Mouse (Mus musculus): Measurements from ENCODE around the gene Rpl10-ps3.
A peak's percentile ranks its signal among the peaks of the same experiment; 100 is the strongest.

The Rpl10-ps3 gene

DNA sequence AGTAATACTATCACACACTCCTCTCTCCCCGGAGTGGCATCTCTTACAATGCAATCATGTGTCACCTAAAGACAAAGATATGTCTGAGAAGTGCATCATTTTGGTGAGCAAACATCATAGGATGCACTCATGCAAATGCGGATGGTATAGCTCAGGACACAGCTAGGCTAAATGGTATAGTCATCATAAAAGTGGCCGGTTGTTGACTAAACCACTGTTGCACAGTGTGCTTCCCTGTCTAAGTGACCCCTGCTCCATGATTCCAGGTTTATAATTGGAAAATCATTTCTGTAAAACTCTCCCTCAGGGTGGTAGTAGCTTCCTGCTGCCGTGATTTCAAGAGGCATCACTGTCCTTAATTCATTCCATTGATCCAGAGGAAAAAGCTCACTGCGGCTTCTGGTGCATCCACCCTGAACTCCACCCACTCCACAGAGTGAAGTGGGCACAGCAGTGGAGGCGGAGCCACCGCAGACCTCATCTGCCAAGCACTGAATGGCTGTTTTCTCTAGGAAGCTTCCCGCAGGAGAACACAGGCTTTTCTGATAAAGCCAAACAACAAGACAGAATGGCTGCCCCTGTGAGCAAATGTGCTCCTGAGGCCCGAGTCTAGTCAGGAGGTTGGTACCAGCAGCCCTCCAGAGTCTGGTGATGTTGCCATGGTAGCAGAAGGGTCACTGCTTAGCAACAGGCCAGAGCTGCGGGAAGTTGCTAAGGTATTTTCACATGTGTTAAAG, 38.9 kb downstream of the Rpl10-ps3 start:
- DNase-seq, result no peak

DNA sequence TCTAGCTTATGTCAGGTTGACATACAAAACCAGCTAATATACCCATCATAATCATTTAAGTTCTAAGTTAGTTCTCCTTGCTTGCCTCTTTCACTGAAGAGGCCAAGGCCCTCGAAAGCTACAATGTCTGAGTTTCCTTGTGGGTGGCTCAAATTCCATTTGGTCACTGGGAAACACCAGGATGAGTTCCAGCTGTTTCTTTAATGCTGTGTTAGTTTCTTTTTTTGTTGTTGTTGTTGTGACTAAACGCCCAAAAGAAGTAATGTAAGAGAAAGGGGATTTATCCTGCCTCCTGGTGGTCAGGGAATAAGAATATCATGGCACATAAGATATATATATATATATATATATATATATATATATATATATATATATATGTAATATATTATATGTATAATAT, 39.7 kb downstream of the Rpl10-ps3 start:
- DNase-seq, result no peak

DNA sequence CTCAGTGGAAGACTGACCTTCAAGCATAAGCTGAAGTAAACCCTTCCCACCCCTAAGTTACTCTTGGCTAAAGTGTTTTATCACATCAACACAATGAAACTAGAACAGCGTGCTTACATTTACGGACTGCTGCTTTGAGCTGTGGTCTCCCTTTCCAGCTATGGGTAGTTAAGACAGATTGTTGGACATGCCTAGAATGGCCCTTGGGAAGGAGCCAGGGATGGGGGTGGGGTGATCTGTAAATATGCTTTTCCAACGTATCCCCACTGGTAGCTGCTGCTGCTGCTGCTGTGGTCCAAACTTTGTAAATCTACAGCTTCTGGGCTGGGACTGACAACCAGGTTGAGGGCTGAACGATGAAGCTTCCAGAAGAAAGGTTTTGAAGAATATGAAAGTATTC, 40.8 kb downstream of the Rpl10-ps3 start:
- no peak for DNase-seq

DNA sequence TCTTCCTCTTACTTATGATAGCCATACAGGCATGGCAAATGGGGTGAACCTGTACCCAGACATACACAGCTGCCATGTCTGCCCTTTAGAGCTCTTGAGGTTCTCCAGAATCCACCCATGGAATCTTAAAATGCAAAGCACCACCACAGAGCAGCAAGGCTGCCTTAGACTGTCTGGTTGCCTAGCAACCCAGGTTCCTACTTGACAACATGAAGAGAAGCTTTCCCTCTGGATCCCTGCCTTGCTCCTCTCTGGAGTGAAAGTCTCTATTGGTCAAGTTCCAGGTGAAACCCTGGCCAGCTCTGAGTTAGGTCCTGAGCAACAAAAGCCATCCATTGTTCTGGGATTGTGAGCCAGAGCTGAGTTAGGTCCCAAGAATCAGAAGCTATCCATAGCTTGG, 43.0 kb downstream of the Rpl10-ps3 start:
- no peak for DNase-seq

DNA sequence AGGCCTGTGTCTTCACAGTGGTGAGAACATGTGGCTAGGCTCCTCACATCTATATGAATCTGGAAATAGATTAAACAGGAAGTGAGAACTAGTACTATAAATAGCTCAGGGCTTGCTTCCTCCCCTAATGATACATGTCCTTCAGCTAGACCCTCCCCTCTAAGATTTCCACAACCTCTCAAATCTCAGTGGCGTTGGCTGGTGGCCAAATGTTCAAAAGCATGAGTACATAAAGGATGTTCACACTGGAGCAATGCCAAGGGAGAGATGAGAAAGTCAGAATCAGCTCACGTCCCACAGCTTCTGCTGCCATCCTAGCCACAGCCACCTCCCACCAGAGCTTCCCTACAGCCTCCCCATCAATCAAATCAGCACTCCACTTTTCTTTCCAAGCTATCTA, 46.4 kb downstream of the Rpl10-ps3 start:
- peak; percentile 23 for DNase-seq

All from liver (tissue).